Mouse (Mus musculus): Measurements from ENCODE around the gene Utp11.

DNA sequence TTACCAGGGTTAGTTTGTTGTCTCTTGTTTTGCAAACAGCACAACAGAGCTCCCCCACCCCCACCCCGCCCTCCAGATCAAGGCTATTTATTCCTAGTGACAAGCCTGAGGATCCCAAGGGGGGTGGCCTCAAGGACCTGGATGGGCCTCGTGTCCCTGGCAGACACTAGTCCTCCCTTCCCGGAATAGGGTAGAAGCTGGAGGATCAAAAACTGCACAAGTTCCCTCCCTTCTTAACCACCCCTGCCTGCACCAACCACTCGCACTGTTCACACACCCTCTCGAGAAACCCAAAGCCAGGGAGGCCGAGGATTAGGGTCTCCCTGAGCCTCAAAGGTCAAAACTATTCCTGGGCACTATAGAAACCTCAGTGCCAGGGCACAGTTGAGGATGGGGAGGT lies 6.4 kb upstream of the Utp11 start:
- TF ChIP-seq POLR2A (IDR thresholded peaks at IDR 0.05; ENCODE audit: low read depth, low read length) (no peak), CTCF (IDR thresholded peaks at IDR 0.05; ENCODE audit: borderline replicate concordance, insufficient read depth, low read length) (no peak)
